Mouse (Mus musculus) cerebellum, postnatal 10 days (tissue): ENCODE results near the gene Insr.
"Not testable (repeated sequence)": the region's sequence is repeated elsewhere in the genome, so short reads cannot be mapped to it uniquely, and the experiment has no call there.

ENCODE experiments used
- DNase-seq, 2 experiments: peaks; one replicate each; pipeline ENCODE4 v3.0.0; 2021; ENCODE audit warnings: mixed read lengths in 2 of 2

The Insr gene

GRCm38 (mm10) chr8:3278934-3279720, at the start of gene Insr:
TSS of gene Insr (minus strand) at chr8:3279617.
- peak; percentile 97 to 98 for DNase-seq

DNA sequence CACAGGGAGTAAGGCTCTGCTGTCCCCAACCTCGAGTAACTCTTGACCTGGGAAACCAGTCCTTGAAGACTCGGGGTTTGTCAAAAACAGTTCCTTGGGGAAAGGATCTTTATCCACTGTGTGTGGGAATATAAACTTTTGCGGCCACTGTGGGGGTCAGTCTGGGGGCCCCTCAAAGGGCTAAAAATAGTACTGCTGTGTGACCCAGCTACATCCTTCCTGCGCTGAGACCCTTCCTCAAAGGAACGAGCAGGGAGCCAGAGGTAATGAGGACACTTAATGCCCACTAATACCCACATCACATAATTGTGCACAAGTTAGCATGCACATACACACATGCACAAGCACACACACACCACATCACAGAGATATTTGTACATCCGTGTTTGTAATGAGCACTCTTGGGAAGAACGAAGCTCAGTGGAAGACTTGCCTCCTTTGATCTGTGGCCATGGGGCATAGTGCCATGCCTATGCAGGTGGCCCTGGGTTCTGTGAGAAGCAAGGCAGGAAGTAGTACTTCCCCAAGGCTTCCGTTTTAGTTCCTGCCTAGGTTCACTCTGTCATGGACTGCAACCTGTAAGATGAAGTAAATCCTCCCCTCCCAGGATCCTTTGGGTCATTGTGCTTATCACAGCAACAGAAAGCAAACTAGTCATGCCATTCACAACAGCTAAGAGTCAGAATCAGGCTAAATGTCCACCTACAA, 48.3 kb upstream of the Insr start:
- DNase-seq, result no peak

GRCm38 (mm10) chr8:3327056-3327455, 47.6 kb upstream of the Insr start:
- DNase-seq, result no peak

GRCm38 (mm10) chr8:3324253-3324652, 44.8 kb upstream of the Insr start:
- no peak for DNase-seq

GRCm38 (mm10) chr8:3319267-3319666, 39.9 kb upstream of the Insr start:
- DNase-seq, result not testable (repeated sequence)

DNA sequence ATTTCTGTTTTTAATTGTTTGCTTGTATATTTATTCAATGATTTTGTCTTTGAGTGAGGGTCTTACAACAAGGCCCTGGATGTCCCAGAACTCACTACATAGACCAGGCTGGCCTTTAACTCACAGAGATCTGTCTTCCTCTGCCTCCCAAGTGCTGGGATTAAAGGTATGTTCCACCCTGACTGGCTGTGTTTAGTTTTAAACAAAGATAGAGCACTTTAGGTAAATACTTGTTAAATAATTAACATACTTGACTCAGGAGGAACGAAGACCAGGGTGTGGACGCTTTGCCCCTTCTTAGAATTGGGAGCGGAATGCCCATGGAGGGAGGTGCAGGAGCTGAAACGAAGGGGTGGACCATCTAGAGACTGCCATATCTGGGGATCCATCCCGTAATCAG, 37.2 kb upstream of the Insr start:
- no peak for DNase-seq

- no peak for DNase-seq
Measured at GRCm38 (mm10) chr8:3314345-3314744, 34.9 kb upstream of the Insr start.

DNA sequence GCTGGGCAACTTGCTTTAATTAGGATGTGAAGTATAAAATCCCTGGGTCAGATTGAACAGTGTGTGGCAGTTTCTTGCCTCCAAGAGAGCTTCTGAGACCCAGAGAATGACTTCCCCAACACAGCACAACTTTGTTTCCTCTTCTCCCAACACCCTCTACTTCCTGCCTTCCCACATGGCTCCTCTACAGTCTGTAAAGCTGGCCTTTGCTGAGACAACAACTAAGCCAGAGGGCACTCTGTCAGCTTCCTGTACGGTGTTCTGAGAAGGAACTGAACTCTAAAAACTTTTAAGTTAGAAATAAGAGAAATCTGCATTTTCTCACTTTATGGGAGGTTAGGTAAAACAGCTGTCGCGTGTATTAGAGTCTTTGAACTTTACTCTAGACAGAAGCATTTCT, 34.4 kb upstream of the Insr start:
- no peak for DNase-seq

DNA sequence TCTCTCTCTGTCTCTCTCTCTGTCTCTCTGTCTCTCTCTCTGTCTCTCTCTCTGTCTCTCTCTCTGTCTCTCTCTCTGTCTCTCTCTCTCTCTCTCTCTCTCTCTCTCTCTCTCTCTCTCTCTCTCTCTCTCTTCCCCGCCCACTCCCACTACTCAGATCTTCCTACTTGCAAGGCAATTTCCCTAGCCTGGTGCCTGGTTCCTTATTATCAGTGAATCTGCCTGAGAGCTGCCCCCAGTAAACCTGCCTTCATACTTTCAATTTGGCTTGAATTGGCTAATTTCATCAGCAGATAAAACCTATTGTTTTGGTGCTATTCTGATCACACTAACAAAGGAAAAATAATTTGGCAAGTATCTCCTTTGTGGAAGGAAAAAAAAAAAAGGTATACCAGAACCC, 34.0 kb upstream of the Insr start:
- DNase-seq, result not testable (repeated sequence)

DNA sequence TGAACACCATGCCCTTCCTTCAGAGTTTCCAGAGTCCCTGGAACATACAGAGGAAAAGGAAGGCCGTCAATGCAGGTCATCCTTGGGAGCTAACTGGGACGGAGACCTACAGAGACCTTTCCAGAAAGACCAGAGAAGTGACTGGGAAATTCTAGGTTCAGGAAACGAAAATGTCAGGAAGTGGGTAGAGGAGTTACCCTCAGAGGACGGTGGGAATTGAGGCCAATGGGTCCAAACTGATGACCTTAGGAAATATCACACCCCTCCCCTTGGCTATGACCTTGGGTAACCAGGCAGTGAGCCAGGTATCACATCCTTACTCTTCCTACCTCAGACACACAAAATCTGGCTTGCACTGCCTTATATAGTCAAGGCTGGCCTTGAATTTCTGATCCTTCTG, 32.1 kb upstream of the Insr start:
- DNase-seq, result no peak

- peak in 1 of 2 experiments; percentile 4 for DNase-seq
Measured at GRCm38 (mm10) chr8:3309636-3310035, 30.2 kb upstream of the Insr start.

DNA sequence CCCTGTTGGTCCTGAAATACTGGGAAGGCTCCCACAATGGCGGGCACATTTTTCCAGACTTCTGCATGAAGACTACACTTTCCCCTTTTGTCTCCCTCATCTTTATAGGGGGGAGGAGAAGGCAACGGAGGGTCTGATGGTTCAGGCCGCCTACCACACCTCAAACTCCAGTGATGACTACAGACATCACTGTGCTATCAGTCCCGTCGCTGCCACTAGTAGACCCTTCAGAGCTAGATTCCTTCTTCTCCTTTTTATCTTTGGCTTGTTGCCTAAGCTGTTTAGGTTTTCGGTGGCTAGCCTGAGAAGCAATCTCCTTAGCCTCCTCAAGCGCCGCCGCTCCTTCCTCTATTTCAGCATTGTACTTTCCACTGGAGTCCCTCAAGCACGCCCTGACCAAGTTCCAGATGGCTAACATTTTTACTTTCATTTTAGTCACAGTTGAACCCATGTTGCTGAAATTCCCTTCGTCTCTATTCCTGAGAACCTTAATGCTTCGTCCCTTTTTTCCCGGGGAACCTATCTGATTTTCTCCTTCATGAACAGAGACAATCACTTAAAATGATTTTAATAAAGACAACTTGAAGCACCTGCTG, 28.9 kb upstream of the Insr start:
- DNase-seq, result not testable (repeated sequence)

DNA sequence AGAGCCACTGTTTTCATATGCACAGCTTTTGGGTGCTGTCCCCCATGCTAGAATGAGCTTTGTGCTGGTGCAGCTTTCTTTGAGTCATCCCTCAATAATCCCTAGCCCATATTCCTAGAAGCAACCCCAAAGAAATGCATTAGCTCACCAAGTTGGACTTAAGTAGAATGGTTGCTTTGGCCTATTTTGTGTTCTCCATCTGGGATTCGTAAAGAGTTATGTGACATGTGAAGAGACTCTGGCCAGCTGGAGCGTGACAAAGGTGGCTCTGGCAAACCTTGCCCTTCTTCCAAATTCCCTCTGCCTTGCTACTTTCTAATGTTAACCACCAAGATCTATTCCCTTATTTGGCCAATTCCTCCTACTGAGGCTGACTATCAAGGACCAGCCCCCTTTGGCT, 22.7 kb upstream of the Insr start:
- no peak for DNase-seq

DNA sequence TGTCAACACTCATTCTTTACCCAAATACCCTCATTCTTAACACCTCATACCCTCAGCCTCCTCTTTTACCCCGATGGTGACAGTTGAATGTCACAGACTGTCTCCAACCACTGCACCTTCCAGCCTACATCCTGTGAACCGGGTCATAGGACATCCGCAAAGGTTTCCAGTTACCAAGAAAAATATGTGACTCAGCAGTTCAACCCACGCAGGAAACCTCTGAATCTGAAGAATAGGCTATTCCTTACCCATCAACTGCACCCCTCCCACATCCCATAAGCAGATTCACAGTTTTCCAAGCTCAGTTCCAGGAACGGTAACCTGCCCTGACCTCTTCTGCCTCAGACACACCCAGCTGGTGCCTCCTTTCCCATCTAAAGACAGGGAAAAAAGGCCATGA, 19.9 kb upstream of the Insr start:
- DNase-seq, result no peak

GRCm38 (mm10) chr8:3285824-3286223, 6.4 kb upstream of the Insr start:
- no peak for DNase-seq

DNA sequence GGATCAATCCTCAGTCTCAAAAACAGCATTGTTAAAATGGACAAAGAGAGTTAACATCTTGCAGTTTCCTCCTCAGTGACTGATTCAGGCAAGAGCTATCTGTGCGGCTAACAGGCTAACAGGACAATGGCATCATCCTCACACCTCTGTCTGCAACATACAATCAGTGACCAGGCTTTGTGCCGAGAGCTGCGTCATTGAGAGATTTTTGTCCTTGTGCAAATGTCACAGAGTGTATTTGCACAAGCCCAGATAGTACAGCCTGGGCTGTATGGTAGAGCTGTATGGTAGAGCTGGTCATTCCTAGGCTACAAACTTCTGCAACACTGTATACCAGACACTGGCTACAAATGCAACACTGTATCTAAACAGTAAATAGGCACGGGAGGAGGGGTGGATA, 5.2 kb upstream of the Insr start:
- no peak for DNase-seq

GRCm38 (mm10) chr8:3281296-3281695, 1.9 kb upstream of the Insr start:
- DNase-seq, result no peak

GRCm38 (mm10) chr8:3280266-3280910, 971 bp upstream of the Insr start:
- peak; percentile 18 to 23 for DNase-seq

- peak in 1 of 2 experiments; percentile 21 for DNase-seq
Measured at GRCm38 (mm10) chr8:3279721-3280077, 282 bp upstream of the Insr start.

- DNase-seq, result peak; percentile 17 to 21
Measured at GRCm38 (mm10) chr8:3278181-3278820, 1.1 kb downstream of the Insr start.

- DNase-seq, result no peak
Measured at GRCm38 (mm10) chr8:3277266-3277665, 2.2 kb downstream of the Insr start.

DNA sequence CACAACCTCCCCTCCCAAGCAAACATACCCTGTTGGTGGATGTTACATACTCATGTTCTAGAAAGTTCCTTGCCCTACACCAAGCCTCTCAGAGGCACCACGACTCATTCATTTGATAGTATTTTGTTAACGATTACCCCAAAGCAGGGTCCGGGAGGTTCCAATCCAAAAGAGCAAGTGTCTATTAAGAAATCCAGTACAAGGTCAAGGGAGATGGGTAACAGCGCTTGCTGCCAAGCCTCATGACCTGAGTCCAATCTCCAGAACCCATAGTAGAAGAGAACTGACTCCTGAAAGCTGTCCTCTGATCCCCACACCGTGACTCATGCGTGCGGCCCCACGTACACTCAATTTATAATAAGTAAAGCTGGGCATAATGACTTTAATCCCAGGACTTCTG, 3.4 kb downstream of the Insr start:
- DNase-seq, result no peak

DNA sequence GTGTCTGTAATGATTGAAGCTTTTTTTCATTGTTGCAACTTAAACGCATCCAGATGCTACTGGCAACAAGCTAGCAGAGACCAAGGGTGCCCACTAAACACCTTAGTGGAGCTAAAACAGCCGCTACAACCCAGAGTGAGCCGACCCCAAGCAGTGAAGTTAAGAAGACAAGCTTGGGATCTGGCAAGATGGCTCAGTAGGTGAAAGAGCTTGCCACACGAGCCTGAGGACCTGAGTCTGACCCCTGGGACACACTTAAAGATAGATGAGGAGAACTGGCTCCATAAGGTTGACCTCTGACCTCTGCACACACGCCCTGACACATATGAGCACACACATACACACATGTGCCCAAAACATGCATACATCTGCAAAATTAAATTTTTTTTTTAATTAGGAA, 4.2 kb downstream of the Insr start:
- no peak for DNase-seq
